Mouse (Mus musculus): ENCODE results near the gene Lmln.

DNA sequence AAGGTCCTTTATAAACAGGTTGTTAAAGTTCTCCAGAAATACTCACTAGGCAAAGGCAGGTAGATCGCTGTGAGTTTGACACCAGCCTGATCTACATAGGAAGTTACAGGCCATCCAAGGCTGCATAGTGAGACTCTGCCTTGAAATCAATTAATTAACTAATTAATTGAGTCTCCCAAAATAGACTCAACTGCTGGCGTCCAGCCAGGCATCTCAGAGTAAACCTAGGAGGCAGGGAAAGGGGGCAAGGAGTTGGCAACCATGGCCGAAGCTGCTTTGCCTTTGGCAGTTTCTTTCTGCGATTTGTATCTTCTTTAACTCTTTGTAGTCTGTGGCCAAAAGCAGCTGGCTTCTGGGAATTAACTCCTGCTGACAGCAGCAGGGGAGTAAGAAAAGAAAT lies 51.4 kb downstream of the Lmln start:
- no peak for TF ChIP-seq POLR2A (IDR thresholded peaks at IDR 0.05; ENCODE audit: borderline replicate concordance, insufficient read depth, low read length)
- TF ChIP-seq CTCF (IDR thresholded peaks at IDR 0.05; ENCODE audit: borderline replicate concordance, insufficient read depth, low read depth, low read length): no peak

Measured in cerebellum, adult 2 months (tissue).